Mouse (Mus musculus): ENCODE data around the gene Wdr64. TPM values are rescaled to one million over a fixed set of nuclear protein-coding genes. Genes with fewer than 3 reads are reported as not detected.
A peak's percentile ranks its signal among the peaks of the same experiment; 100 is the strongest.

Wdr64 gene
- polyA plus RNA-seq, 1 experiment from 2014 or later = not detected

DNA sequence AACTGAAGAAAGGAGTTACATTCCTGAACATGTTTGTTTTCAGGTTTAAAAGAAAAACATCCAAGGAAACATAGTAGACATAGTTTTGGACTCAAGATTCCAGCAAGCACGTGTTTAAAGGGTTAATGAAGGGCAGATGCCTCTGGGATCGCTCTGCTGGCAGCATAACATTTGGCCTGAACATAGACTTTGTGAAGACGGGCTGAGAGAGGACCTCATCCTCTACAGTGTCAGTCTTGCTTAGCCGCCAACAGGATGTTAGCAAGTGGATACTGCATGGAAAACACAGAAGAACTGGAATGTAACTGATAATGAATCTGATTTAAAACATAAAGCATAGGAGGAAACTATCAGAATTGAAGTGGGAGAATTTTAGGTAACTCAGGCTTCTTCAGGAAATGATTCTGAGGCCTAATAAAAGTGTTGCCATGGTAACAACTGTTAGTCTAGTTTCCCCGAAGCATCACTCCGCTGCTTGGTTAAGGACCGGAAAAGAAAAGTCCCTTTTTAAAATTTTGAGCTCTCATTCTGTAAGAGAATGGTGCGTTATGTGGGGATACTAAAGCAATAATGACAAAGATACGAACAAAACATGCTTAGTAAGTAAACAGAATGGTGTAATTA lies 125.5 kb downstream of the Wdr64 start:
- H3K4me2 ChIP-seq (ENCODE audit: low read length) = no peak overlapping the region
- H3K9me3 ChIP-seq (ENCODE audit: control insufficient read depth, low read length) = no peaks in the 10 kb centered on the region
- no peak overlapping the region for H3K4me3 ChIP-seq (ENCODE audit: low read length)
- peak; percentile 71 for ATAC-seq
- H3K27me3 ChIP-seq (replicated peaks; ENCODE audit: control insufficient read depth, insufficient read depth, low read length) = no peaks in the 10 kb centered on the region
- no peak overlapping the region for H3K27ac ChIP-seq (ENCODE audit: low read depth, low read length)
- H3K4me1 ChIP-seq (ENCODE audit: control insufficient read depth, insufficient read depth, low read depth, low read length) = peaks cover 2% of the 10 kb centered on the region
- no peaks in the 10 kb centered on the region for H3K36me3 ChIP-seq (ENCODE audit: control insufficient read depth, insufficient read depth, low read length)
- no peak overlapping the region for H3K9ac ChIP-seq (ENCODE audit: low read depth, low read length)
- WGBS = 49% methylated on average over 9 of the region's 9 CpGs

DNA sequence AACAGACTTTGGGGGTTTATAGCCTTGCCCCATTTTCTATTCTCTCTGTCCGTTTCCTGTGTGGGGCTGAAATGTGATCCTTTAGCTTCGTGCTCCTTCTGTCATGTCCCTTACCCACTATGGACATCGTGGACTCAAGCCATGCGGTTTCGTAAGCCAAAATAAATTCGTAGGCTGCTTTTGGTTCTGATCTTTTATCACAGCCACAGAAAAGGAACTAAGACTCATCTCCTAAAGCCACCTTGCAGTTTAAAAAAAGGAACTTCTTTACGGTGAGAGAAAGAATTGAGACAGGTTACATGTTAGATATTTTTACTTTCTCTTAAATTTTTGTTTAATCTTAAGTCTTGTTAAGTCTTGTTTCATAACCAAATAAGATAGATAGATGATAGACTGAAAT lies 130.1 kb downstream of the Wdr64 start:
- no peak overlapping the region for H3K9ac ChIP-seq (ENCODE audit: low read depth, low read length)
- H3K4me3 ChIP-seq (ENCODE audit: low read length) = no peak overlapping the region
- no peak overlapping the region for H3K4me2 ChIP-seq (ENCODE audit: low read length)
- ATAC-seq = no peak
- peaks cover 2% of the 10 kb centered on the region for H3K4me1 ChIP-seq (ENCODE audit: control insufficient read depth, insufficient read depth, low read depth, low read length)
- H3K27me3 ChIP-seq (replicated peaks; ENCODE audit: control insufficient read depth, insufficient read depth, low read length) = no peaks in the 10 kb centered on the region
- no peaks in the 10 kb centered on the region for H3K9me3 ChIP-seq (ENCODE audit: control insufficient read depth, low read length)
- WGBS = 94% methylated on average over 7 of the region's 7 CpGs
- no peak overlapping the region for H3K27ac ChIP-seq (ENCODE audit: low read depth, low read length)
- H3K36me3 ChIP-seq (ENCODE audit: control insufficient read depth, insufficient read depth, low read length) = no peaks in the 10 kb centered on the region

DNA sequence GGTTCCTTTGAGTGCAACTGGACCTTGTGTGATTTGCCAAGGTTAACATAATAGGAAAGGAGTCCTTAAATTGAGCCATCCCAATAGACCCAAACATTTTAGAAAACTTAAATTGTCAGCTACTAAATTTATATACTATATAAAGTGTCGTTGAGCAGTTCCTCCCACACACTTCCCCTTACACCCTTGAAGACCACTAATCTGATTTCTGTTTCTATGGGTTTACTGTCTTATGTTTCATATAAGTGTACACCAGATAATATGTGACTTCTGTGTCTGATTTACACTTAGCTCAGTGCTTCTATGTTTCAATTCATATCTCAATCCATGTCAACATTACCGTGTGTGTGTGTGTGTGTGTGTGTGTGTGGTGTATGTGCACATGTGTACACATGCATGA lies 130.8 kb downstream of the Wdr64 start:
- Histone ChIP-seq H3K27ac (ENCODE audit: low read depth, low read length) (no peak overlapping the region), H3K4me2 (ENCODE audit: low read length) (no peak overlapping the region), H3K9ac (ENCODE audit: low read depth, low read length) (no peak overlapping the region), H3K9me3 (ENCODE audit: control insufficient read depth, low read length) (no peaks in the 10 kb centered on the region), H3K4me3 (ENCODE audit: low read length) (no peak overlapping the region), H3K27me3 (replicated peaks; ENCODE audit: control insufficient read depth, insufficient read depth, low read length) (no peaks in the 10 kb centered on the region), H3K4me1 (ENCODE audit: control insufficient read depth, insufficient read depth, low read depth, low read length) (no peaks in the 10 kb centered on the region; the same call in 1 of the 2 replicates), H3K36me3 (ENCODE audit: control insufficient read depth, insufficient read depth, low read length) (no peaks in the 10 kb centered on the region)
- WGBS = 96% methylated on average over 2 of the region's 2 CpGs
- ATAC-seq = no peak

DNA sequence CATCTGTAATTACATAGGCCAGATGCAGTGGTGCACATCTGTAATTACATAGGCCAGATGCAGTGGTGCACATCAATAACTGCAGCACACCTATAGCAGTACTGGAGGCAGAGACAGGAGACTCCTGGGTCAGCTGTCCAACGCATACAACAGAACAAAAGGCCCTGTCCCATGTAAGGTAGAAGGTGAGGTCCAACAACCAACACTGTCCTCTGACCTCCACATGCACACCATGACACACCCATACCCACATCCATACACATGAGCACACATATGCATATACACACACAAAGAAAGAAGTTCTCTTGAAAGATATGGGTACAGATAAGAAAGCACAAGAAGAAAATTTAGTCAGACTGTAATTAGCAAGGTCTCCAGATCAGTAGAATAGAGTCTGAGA lies 157.1 kb downstream of the Wdr64 start:
- no peaks in the 10 kb centered on the region for H3K4me1 ChIP-seq (ENCODE audit: control insufficient read depth, insufficient read depth, low read depth, low read length)
- H3K9ac ChIP-seq (ENCODE audit: low read depth, low read length) = no peak overlapping the region
- no peak overlapping the region for H3K4me2 ChIP-seq (ENCODE audit: low read length)
- no peaks in the 10 kb centered on the region for H3K36me3 ChIP-seq (ENCODE audit: control insufficient read depth, insufficient read depth, low read length)
- 90% methylated on average over 1 of the region's 1 CpGs for WGBS
- H3K4me3 ChIP-seq (ENCODE audit: low read length) = no peak overlapping the region
- H3K9me3 ChIP-seq (ENCODE audit: control insufficient read depth, low read length) = no peaks in the 10 kb centered on the region
- no peak for ATAC-seq
- no peak overlapping the region for H3K27ac ChIP-seq (ENCODE audit: low read depth, low read length)
- no peaks in the 10 kb centered on the region for H3K27me3 ChIP-seq (replicated peaks; ENCODE audit: control insufficient read depth, insufficient read depth, low read length)

Other genes starting within 250 kb of the Wdr64 start
- gene Rgs7, start 206.1 kb upstream of the Wdr64 start, polyA plus RNA-seq (2015; fragmentation: Nextera tagmentation; extraction: Ambion mirVana) = 42.9 and 46.5 TPM in 2 replicates
- gene Kmo, start 78.2 kb upstream of the Wdr64 start, polyA plus RNA-seq (2015; fragmentation: Nextera tagmentation; extraction: Ambion mirVana) = 0.06 and 0.21 TPM in 2 replicates
- gene Fh1, start 73.0 kb upstream of the Wdr64 start, polyA plus RNA-seq (2015; fragmentation: Nextera tagmentation; extraction: Ambion mirVana) = 112 and 113 TPM in 2 replicates
- gene Opn3, start 5.8 kb upstream of the Wdr64 start, polyA plus RNA-seq (2015; fragmentation: Nextera tagmentation; extraction: Ambion mirVana) = 9.3 and 10.1 TPM in 2 replicates
- 2.7 and 3.3 TPM in 2 replicates for gene Chml, start 5.7 kb upstream of the Wdr64 start, polyA plus RNA-seq (2015; fragmentation: Nextera tagmentation; extraction: Ambion mirVana)
- 8.6 and 12.1 TPM in 2 replicates for gene Exo1, start 182.0 kb downstream of the Wdr64 start, polyA plus RNA-seq (2015; fragmentation: Nextera tagmentation; extraction: Ambion mirVana)
- not detected in 2 replicates for gene Gm38100, start 221.7 kb downstream of the Wdr64 start, polyA plus RNA-seq (2015; fragmentation: Nextera tagmentation; extraction: Ambion mirVana)

Measured in hindbrain, embryonic 16.5 days (tissue).